Mouse (Mus musculus) ES-CJ7 (cell line): Measurements from ENCODE around the gene Ccdc120.

ENCODE experiments used
- DNase-seq: peaks from one replicate; pipeline ENCODE4 v3.0.0; 2011; ENCODE audit warnings: low read depth, low spot score

Gene Ccdc120

GRCm38 (mm10) chrX:7692862-7693261, 57.8 kb downstream of the Ccdc120 start:
- peak; percentile 52 for DNase-seq

GRCm38 (mm10) chrX:7690486-7690885, 60.2 kb downstream of the Ccdc120 start:
- no peak for DNase-seq

DNA sequence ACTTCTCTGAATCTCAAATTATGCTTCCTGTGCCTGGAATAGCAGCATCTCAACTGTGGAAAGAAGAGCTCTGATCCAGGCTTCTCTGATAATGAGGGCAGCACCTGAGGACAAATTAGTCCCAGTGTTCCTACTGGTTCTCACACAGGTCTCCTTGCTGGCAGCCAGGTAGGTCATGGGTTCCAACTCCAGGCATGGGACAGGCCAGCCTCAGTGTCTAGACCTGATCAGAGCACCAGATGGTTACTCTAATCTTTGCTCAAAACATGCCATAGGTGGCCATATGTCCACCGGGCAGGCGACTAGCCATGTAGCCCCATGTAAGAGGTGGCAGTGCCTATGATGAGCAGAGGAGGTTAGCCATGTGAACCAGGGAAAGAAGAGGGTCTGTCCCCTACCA, 62.4 kb downstream of the Ccdc120 start:
- DNase-seq: no peak
